Mouse (Mus musculus): ENCODE measurements at regions not wholly inside any gene's neighbourhood (a gene's known extent, or its start where the extent isn't known, plus 50 kb on each side); places are given as distances from the start of the nearest gene placed in this dataset.

- TF ChIP-seq POLR2AphosphoS5 (IDR thresholded peaks at IDR 0.05; ENCODE audit: insufficient replicate concordance, low read depth, low read length) (no peak), TAL1 (conservative IDR thresholded peaks at IDR 0.05; ENCODE audit: low read depth, low read length) (no peak)
These were observed 69.5 kb upstream of the Ankrd28 start for GRCm38 (mm10) chr14:31899906-31900305.
